Mouse (Mus musculus): ENCODE measurements around the gene B2m. TPM values are rescaled to one million over a fixed set of nuclear protein-coding genes. Genes with fewer than 3 reads are reported as not detected.

The B2m gene
- polyA plus RNA-seq, 1 experiment: 1,293 TPM

- DNase-seq (ENCODE audit: low read depth in 1 of 2, low spot score in 2 of 2): peak; percentile 97 to 98
- WGBS: under 1% methylated on average over 47 of the region's 47 CpGs
- Histone ChIP-seq H3K27me3 (ENCODE audit: control insufficient read depth, insufficient read depth, low read length) (no peaks in the 10 kb centered on the region), H3K27ac (ENCODE audit: insufficient read depth, low read length) (peak within 1 kb of the TSS; percentile 91), H3K4me3 (ENCODE audit: extremely low read depth, insufficient read depth, insufficient read length) (peak within 1 kb of the TSS; percentile 96), H3K36me3 (ENCODE audit: control insufficient read depth, insufficient read depth, low read length) (peaks cover 2% of the 10 kb centered on the region), H3K4me1 (ENCODE audit: control insufficient read depth, insufficient read depth, insufficient read length) (peaks cover 5% of the 10 kb centered on the region)
- TF ChIP-seq CTCF (IDR thresholded peaks at IDR 0.05; ENCODE audit: extremely low read depth, insufficient read depth, insufficient read length, insufficient replicate concordance) (no peak), POLR2A (IDR thresholded peaks at IDR 0.05; ENCODE audit: low read depth, low read length) (peak; percentile 99)
Observed at GRCm38 (mm10) chr2:122117961-122118958, 29.2 kb upstream of the B2m start, which contains the start of gene Spg11. Gene Spg11 (minus strand): TSS chr2:122118386.

DNA sequence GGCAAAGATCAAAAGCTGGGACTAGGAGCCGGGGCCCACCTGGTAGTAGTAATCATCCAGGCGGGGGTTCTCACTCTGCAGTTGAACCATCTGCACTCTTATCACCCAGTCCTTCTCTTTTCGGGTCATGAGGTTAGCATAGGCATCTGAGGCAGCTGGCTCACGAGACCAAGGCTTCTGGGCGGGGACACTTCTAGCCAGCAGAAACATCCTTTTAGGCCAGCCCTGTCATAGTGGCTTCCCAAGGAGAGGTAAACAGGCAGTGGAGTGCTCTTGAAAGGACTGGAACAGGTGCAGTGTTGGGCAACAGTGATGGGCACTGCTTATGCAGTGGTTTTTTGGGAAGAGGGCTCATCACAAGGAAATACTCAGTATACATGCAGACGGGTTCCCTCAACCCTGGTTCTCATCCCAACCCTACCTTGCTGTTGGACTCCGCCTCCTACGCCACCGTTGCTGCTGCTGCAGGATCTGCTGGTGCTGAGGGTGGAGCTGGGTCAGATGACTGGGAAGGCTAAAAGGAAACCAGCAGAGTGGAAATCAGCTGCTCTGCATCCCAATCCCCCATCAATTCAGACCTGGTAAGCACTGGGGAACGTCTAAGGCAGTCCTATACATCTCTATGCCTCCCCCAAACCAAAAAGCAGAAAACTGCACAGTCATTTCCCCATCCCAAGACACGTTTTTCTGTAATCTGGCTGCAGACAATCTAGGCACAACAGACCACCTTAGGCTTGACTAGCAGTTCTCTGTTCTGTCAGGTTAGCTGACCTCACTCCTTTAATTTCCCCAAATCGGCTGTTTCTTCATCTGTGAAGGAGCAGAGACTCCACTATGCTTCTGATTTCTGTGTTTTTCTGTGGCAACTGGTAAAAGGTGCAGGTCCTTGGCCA, 21.6 kb upstream of the B2m start:
- DNase-seq (ENCODE audit: low read depth in 1 of 2, low spot score in 2 of 2): no peak
- no peak overlapping the region for H3K4me3 ChIP-seq (ENCODE audit: extremely low read depth, insufficient read depth, insufficient read length)
- H3K36me3 ChIP-seq (ENCODE audit: control insufficient read depth, insufficient read depth, low read length): no peaks in the 10 kb centered on the region
- H3K27me3 ChIP-seq (ENCODE audit: control insufficient read depth, insufficient read depth, low read length): no peaks in the 10 kb centered on the region
- peaks cover 7% of the 10 kb centered on the region; the same call in 1 of the 2 replicates for H3K4me1 ChIP-seq (ENCODE audit: control insufficient read depth, insufficient read depth, insufficient read length)
- 42% methylated on average over 12 of the region's 12 CpGs for WGBS
- TF ChIP-seq POLR2A (IDR thresholded peaks at IDR 0.05; ENCODE audit: low read depth, low read length) (no peak), CTCF (IDR thresholded peaks at IDR 0.05; ENCODE audit: extremely low read depth, insufficient read depth, insufficient read length, insufficient replicate concordance) (no peak)
- H3K27ac ChIP-seq (ENCODE audit: insufficient read depth, low read length): no peak overlapping the region

DNA sequence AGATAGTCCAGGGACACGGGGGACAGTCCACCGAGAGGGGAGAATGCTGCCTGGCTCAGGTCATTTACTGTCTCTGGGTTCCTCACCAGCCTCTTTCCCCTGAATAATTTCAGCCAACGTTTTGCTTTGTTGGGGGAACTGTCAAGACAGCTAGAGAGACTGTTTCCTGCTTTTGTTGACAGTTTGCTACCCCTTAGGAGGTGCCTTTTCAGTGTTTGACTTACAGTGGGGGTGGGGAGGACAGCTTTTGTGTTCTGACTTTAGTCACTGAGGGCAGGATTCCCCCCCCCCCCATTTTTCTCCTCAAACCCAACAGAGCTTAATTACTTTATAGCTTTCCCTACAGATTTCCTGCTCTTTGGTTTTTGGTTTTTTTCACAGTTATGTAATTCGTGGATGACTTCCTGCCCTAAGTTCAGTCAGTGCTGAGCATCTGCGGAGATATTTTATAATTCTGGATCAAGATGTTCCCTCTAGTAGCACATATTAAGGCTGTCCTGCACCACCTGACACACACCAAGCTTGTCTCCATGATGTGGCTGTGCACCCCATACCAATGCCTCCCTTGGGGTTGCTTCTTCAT, 20.6 kb upstream of the B2m start:
- Histone ChIP-seq H3K36me3 (ENCODE audit: control insufficient read depth, insufficient read depth, low read length) (no peaks in the 10 kb centered on the region), H3K4me1 (ENCODE audit: control insufficient read depth, insufficient read depth, insufficient read length) (peaks cover 7% of the 10 kb centered on the region; the same call in 1 of the 2 replicates), H3K27ac (ENCODE audit: insufficient read depth, low read length) (0 out of 2 replicates have a peak overlapping the region, but pooled peaks have one; percentile 4), H3K27me3 (ENCODE audit: control insufficient read depth, insufficient read depth, low read length) (no peaks in the 10 kb centered on the region), H3K4me3 (ENCODE audit: extremely low read depth, insufficient read depth, insufficient read length) (no peak overlapping the region)
- no peak for TF ChIP-seq CTCF (IDR thresholded peaks at IDR 0.05; ENCODE audit: extremely low read depth, insufficient read depth, insufficient read length, insufficient replicate concordance)
- TF ChIP-seq POLR2A (IDR thresholded peaks at IDR 0.05; ENCODE audit: low read depth, low read length): no peak
- no peak for DNase-seq (ENCODE audit: low read depth in 1 of 2, low spot score in 2 of 2)
- 17% methylated on average over 5 of the region's 5 CpGs for WGBS

DNA sequence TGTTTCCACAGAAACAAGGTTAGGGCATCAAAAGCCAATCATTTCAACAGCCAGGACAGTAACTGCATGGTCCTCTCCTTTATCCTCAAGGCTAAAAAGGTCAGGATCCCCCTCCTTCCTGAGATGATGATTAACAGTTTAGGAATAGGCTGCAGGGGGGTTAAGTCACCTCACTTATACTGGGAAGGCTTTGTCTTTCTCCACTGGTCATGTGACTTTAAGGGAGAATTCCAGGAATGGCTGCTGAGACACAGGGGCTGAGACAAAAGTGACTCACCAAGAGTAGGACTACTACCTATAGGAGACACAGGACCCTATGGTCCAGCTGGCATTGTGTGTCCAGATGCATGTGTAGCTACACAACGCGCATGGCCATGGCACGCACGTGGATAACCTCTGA, 19.9 kb upstream of the B2m start:
- Histone ChIP-seq H3K4me3 (ENCODE audit: extremely low read depth, insufficient read depth, insufficient read length) (no peak overlapping the region), H3K27ac (ENCODE audit: insufficient read depth, low read length) (no peak overlapping the region), H3K27me3 (ENCODE audit: control insufficient read depth, insufficient read depth, low read length) (no peaks in the 10 kb centered on the region), H3K36me3 (ENCODE audit: control insufficient read depth, insufficient read depth, low read length) (no peaks in the 10 kb centered on the region), H3K4me1 (ENCODE audit: control insufficient read depth, insufficient read depth, insufficient read length) (peaks cover 7% of the 10 kb centered on the region; the same call in 1 of the 2 replicates)
- TF ChIP-seq CTCF (IDR thresholded peaks at IDR 0.05; ENCODE audit: extremely low read depth, insufficient read depth, insufficient read length, insufficient replicate concordance): no peak
- no peak for TF ChIP-seq POLR2A (IDR thresholded peaks at IDR 0.05; ENCODE audit: low read depth, low read length)
- WGBS: 97% methylated on average over 4 of the region's 4 CpGs
- DNase-seq (ENCODE audit: low read depth in 1 of 2, low spot score in 2 of 2): no peak

DNA sequence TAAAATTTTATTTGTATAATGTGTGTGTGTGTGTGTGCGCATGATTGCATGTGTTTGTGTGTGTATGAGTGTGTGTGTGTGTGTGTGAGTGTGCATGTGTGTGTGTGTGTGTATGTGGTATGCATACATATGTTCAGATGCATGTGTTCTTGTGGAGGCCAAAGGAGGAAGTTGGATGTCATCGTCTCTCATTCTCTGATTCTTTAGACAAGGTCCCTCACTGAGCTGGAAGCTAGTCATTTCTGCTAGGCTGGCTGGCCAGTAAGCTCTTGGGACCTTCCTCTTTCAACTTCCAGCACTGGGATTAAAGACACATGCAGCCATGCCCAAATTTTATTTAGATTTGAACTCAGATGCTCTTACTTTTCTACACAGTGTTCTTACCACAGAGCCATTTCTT, 15.4 kb upstream of the B2m start:
- 48% methylated on average over 2 of the region's 2 CpGs for WGBS
- TF ChIP-seq POLR2A (IDR thresholded peaks at IDR 0.05; ENCODE audit: low read depth, low read length) (no peak), CTCF (IDR thresholded peaks at IDR 0.05; ENCODE audit: extremely low read depth, insufficient read depth, insufficient read length, insufficient replicate concordance) (no peak)
- DNase-seq (ENCODE audit: low read depth in 1 of 2, low spot score in 2 of 2): no peak
- H3K27ac ChIP-seq (ENCODE audit: insufficient read depth, low read length): no peak overlapping the region
- no peaks in the 10 kb centered on the region for H3K4me1 ChIP-seq (ENCODE audit: control insufficient read depth, insufficient read depth, insufficient read length)
- H3K36me3 ChIP-seq (ENCODE audit: control insufficient read depth, insufficient read depth, low read length): no peaks in the 10 kb centered on the region
- no peak overlapping the region for H3K4me3 ChIP-seq (ENCODE audit: extremely low read depth, insufficient read depth, insufficient read length)
- no peaks in the 10 kb centered on the region for H3K27me3 ChIP-seq (ENCODE audit: control insufficient read depth, insufficient read depth, low read length)

- H3K4me1 ChIP-seq (ENCODE audit: control insufficient read depth, insufficient read depth, insufficient read length): no peaks in the 10 kb centered on the region
- no peak for TF ChIP-seq CTCF (IDR thresholded peaks at IDR 0.05; ENCODE audit: extremely low read depth, insufficient read depth, insufficient read length, insufficient replicate concordance)
- TF ChIP-seq POLR2A (IDR thresholded peaks at IDR 0.05; ENCODE audit: low read depth, low read length): no peak
- no peak for DNase-seq (ENCODE audit: low read depth in 1 of 2, low spot score in 2 of 2)
- no peak overlapping the region for H3K4me3 ChIP-seq (ENCODE audit: extremely low read depth, insufficient read depth, insufficient read length)
- H3K36me3 ChIP-seq (ENCODE audit: control insufficient read depth, insufficient read depth, low read length): no peaks in the 10 kb centered on the region
- H3K27ac ChIP-seq (ENCODE audit: insufficient read depth, low read length): no peak overlapping the region
- 66% methylated on average over 2 of the region's 2 CpGs for WGBS
- no peaks in the 10 kb centered on the region for H3K27me3 ChIP-seq (ENCODE audit: control insufficient read depth, insufficient read depth, low read length)
Observed at GRCm38 (mm10) chr2:122132618-122133017, 14.9 kb upstream of the B2m start.

Data from spleen, adult 2 months (tissue).